Mouse (Mus musculus): Measurements from ENCODE around the gene Dnmt1.
A peak's percentile ranks its signal among the peaks of the same experiment; 100 is the strongest.

Dnmt1 gene

GRCm38 (mm10) chr9:20976216-20976960 is 16.7 kb upstream of the Dnmt1 start, which contains the start of gene S1pr2:
Gene S1pr2, minus strand, starts transcription at chr9:20976781.
- peak; percentile 57 for DNase-seq

- DNase-seq, result peak; percentile 16
These were observed 15.9 kb upstream of the Dnmt1 start for GRCm38 (mm10) chr9:20975431-20976215.

GRCm38 (mm10) chr9:20973682-20974075 is 14.0 kb upstream of the Dnmt1 start:
- DNase-seq, result no peak

- DNase-seq, result no peak
These were observed 13.5 kb upstream of the Dnmt1 start for GRCm38 (mm10) chr9:20973001-20973681.

GRCm38 (mm10) chr9:20972141-20972992 is 12.7 kb upstream of the Dnmt1 start:
- DNase-seq, result peak; percentile 67

- DNase-seq, result no peak
These were observed 12.1 kb upstream of the Dnmt1 start for GRCm38 (mm10) chr9:20971751-20972140.

GRCm38 (mm10) chr9:20966747-20967146 is 7.1 kb upstream of the Dnmt1 start:
- DNase-seq, result no peak

- no peak for DNase-seq
These were observed 6.3 kb upstream of the Dnmt1 start for GRCm38 (mm10) chr9:20966008-20966407.

- no peak for DNase-seq
These were observed 5.9 kb upstream of the Dnmt1 start for GRCm38 (mm10) chr9:20965606-20966005.

GRCm38 (mm10) chr9:20961557-20961956 is 1.9 kb upstream of the Dnmt1 start:
- no peak for DNase-seq

- DNase-seq, result no peak
These were observed 2.7 kb downstream of the Dnmt1 start for GRCm38 (mm10) chr9:20956989-20957388.

GRCm38 (mm10) chr9:20952520-20953227 is 7.0 kb downstream of the Dnmt1 start:
- DNase-seq, result peak; percentile 97

GRCm38 (mm10) chr9:20951966-20952519 is 7.6 kb downstream of the Dnmt1 start:
- no peak for DNase-seq

GRCm38 (mm10) chr9:20951441-20951840 is 8.2 kb downstream of the Dnmt1 start:
- DNase-seq, result peak; percentile 14

GRCm38 (mm10) chr9:20950419-20950818 is 9.3 kb downstream of the Dnmt1 start:
- no peak for DNase-seq

- DNase-seq, result no peak
These were observed 13.4 kb downstream of the Dnmt1 start for GRCm38 (mm10) chr9:20946066-20946880.

- no peak for DNase-seq
These were observed 14.9 kb downstream of the Dnmt1 start for GRCm38 (mm10) chr9:20944697-20945370.

GRCm38 (mm10) chr9:20943911-20944310 is 15.8 kb downstream of the Dnmt1 start:
- DNase-seq, result no peak

- no peak for DNase-seq
These were observed 16.3 kb downstream of the Dnmt1 start for GRCm38 (mm10) chr9:20943396-20943795.

- no peak for DNase-seq
These were observed 36.4 kb downstream of the Dnmt1 start for GRCm38 (mm10) chr9:20923258-20923657.
